Mouse (Mus musculus) Muller cell, postnatal 12 days (primary cell): ENCODE results near the gene Kif26b.

Source experiments
- DNase-seq: peaks from one replicate; pipeline ENCODE4 v3.0.0-alpha.2; 2015; ENCODE audit errors: inconsistent ontology term

Gene Kif26b

DNA sequence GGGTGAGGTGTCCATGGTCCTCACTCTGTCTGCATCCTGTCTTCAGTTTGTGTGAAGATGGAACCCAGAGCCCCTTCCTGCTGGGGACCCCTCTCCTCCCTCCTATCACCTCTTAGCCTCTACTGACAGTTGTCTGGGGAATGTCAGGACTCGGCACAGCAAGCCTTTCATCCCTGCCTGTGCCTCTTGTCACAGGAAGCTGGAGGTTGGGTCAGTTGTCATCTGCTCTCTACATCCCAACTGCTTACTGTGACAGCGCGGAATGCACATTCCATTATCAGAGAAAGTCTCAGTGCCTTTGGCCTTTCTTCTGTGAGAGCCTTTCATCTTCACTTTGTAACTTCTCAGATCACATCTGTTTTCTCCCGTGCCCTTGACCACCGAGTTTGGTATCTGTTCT, 132.6 kb downstream of the Kif26b start:
- DNase-seq = no peak

DNA sequence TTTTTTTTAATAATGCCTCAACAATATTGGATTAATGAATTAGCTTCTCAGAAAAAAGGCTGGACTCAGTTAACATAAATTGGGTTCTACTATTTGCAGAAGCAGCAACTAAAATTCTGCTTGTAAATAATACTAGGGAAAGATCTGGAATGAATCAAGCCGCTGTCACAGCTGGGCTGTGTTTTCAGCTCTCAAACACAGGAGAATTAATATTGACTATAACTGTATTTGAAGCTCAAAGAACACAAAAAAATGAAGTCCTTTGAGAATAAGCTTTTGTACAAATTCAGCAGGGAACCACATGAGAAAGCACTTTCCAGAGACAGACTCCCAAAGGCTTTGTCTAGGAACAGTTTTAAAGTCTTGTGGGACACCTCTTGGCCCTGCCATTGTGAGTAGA, 134.6 kb downstream of the Kif26b start:
- DNase-seq = peak; percentile 18

DNA sequence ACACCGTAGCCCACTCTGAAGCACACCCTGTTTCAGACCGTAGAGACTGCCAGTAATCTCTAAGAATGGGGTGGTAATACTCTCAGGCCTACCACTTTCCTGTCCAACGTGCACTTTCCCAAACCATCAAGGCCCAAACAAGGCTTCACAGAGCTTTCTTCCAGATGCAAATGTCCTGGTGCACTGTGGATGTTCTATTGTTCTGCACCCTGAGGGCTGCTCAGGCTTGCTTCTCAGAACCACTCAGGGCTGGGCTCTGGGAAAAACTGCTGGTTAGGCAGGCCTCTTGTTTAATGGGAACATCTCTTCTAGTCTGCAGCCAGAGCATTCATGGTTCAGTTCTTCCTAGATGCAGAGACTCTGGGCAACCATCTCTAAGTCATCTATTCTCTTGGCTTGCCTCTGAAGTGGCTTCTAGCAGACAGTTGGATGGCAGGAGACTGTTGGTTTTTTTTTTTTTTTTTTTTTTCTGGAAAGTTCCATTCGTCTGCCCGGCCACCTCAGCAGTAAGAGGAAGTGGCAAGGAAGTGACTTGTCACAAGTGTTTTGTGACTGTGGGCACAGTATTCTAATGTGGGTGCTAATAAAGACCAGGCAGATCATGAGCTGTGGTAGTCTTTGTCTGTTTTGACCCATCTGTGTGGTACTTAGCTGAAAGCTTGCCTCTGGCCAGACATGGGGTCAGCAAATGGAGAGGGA, 135.5 kb downstream of the Kif26b start:
- DNase-seq = no peak

DNA sequence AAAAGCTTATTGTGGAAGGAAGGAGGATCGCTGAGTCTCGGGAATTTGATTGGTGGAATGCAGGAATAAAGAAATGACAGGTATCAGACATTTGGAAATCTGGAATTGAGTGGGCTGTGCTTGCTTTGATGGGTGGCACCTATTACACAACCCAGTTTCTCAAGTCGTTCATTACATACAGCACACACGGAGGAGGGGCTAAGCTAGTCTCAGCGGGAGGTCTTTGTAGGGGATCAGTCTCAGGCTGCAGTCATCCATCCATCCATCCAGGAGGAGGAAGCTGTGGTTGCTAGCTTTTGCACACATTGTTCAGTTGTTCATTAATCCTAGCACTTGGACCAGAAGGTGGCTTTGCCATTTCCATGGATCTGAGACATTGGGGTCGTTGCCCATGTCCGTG, 137.6 kb downstream of the Kif26b start:
- no peak for DNase-seq

DNA sequence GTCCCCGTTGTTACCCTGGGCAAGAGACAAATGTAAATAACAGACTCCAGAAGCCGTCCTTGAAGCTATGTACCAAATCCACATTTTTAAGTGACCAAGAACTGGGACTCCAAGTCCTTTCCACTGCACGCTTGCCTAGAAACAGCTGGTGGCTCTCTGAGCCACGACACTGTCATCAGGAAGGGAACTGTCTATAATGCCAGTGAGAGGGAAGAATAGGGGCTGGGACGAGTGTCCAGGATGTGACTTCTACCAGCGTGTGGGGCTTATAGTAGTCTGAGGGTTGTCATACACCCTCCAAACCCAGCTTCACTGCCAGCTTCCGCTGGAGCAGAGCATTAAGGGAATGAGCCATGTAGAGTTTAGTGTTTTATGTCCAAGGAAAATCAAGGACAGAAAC, 138.9 kb downstream of the Kif26b start:
- no peak for DNase-seq

DNA sequence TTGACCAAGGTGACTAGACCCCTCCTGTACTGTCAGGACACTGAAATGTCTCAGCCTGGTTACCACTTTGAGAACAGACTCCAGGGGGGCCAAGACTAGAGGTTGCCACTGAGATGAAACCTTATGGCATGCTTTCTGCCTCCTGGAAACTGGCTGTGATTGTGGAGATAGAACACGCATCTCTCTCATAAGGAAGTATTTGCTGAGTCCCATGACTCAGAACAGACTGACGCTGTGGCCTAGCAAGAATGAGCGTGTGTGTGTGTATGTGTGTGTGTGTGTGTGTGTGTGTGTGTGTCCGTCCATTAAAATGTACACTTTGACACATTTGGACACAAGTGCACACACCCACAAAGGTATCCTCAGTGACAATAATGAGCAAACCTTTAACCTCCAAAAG, 140.0 kb downstream of the Kif26b start:
- DNase-seq = no peak

DNA sequence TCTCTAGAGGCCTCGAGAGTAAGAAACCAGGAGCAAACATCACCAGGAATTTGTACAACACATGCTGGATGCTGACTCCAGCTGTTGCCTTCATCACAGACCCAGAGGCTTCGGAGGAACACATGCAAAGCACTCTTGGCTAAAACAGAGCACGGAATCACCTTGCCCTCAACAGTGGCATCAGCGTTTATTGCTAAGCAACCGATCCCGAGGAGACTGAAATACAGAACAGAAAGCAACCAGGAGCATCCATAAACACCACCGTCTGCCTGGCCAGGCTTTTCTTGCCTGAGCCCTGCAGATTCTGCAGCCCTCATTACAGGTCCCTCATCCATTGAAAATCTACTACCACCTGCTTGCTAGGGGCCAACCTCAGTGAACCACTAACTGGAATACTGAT, 144.1 kb downstream of the Kif26b start:
- no peak for DNase-seq

DNA sequence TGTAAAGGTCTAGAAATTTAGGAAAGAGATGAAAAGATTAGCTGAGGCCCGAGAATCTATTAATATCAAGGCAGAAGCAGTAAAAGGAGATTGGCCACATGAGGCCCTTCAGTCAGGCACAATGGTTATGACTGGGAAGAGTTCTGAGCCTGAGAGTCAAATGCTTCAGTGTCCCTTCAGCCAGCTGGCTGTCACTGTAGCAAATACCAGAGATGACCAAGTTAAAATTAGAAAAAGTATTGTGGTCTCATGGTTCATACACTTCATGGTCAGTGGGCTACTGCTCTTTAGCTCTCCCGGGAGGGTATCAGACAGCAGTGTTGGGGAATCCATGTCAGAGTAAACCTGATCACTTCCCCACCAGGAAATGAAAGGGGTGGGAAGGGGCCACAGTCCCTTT, 144.6 kb downstream of the Kif26b start:
- DNase-seq = no peak

DNA sequence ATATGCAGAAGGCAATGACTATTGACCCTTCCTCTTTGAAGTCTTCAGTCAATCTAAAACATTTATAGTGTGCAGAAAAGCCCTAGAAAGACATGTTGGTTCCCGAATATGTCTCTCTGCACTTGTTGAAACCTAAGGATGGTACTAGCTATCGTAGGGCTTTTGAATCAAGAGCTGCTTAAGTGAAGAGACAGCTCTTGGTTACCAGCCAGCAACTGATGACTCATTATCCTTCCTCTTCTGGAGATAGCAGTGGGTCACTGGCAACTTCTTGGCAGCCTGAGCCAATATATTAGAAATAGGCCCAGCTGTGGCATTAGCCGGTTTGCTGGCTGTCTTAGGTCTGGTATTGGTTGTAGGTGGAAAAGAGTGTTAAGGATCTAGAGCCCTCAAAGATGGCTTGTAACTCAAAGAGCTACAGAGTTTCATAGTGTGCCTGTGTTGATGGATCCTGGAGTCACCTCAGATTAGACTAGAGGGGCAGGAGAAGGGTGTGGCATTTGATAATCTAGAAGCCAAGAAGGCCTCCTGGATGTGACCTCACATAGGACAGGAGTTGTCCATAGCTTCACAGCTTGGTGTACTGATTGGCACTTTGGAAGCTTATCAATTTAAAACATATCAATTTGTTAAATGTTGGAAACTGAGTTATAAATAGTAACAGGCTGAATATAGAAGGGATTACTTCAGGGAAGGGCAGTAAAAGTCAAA, 146.8 kb downstream of the Kif26b start:
- DNase-seq = peak; percentile 66

DNA sequence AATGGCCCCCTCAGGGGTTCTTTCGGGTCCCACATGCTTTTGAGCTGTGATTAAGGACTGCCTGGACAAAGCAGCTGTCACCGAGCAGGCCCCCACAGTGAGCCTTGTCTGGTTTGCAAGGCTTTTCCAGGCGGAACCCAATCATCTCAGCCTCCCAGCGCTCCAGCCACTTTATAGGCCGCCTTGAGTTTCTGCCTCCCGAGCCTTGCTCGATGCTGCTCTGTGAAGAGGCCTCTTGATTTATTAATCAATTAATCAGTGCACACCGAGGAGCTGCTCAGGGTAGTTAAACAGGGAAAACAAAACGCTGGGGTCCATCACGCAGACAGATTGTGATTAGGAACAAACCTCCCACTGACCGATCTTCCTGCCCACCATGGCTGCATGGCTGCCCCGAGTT, 148.2 kb downstream of the Kif26b start:
- no peak for DNase-seq

DNA sequence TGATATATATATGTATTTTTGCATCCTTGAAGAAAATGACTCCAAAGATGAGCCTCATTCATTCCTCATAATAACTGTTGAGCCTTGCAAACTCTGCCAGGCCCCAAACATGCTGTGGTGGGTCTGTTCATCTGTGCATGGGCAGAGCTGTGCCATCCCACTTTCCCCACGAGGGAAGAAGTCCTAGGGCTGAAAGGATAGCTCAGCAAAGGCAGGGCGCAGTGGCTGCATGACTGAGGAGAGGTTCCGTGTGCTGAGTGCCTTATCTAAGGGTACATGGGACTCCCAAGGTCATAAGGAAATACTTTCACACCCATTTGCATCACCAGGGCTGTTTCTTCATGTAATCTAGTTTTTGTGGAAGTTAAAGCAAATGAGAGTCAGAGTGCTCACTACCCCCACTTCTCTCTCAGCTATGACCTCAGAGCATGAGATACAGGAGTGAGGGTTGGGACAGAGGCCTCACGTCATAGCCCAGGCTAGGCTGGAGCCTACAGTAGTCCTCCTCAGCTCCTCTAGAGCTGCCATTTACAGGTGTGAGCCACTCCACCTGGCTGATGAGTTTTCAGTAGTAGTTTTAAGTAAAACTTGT, 148.8 kb downstream of the Kif26b start:
- DNase-seq = no peak

DNA sequence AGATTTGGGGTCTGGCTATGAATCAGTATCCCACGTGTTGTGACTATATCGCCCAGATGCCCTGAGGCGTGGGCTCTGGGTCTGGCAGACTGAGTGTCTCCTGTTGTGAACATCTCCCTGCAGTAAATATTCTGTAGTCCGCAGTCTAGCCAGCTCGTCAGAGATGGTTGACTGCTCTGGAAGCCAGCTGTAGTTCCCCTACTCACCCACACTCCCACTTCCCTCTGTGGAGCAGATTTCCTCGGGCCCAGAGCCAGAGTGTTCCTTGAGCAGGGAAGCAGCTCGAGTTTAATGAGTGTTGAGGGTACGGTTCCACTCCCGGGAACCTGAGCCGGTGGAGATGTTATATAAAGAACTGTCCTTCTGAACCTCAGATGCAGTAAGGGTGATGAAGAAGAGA, 154.7 kb downstream of the Kif26b start:
- DNase-seq = peak; percentile 46

DNA sequence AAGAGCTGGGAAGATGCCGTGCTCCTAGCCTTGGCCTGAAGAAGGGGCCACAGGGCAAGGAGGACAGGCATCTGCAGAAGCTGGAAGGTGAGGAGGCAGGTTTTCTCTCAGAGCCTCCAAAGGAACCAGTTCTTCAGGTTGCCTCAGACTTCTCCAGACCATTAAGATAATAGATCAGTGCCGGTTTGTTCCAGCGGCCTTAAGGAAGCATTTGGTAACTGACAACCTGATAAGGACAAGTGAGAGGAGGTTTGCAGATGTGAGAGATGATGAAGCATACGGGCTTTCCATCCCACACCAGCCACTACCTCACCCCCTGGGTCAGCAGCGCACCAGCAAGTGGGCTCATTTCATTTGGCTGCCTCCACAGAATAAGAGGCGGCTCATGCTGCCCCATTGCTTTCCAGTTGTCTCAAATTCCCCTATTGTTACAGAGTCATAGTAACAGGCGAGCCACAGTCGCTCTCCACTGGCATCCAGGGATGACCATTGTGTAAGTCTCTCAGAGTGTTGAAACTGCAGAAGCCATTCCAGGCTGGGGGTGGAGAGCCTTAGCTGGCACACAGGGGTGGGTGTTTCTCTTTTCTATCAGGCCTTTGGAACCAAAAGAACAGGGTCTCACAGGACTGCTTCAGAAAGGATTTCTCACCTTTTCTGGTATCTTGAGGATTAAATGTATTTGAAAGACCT, 156.2 kb downstream of the Kif26b start:
- DNase-seq = no peak

DNA sequence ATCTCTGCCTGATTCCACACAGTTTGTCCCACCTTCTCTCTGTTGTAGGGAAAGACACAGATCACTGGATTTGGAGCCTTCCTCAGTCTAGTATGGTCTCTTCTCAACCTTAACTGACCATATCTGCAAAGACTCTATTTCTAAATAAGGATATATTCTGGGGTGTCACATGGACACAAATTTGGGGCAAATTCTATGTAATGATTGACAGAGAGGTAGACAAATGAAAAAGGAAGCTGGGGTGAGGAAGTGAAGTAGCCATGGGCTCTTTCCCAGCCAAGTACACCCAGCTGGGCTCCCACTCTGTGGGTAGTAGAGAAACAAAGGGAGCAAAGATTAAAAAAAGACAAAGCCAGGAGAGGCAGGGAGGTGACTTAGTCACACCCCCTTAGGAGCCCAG, 158.0 kb downstream of the Kif26b start:
- no peak for DNase-seq

DNA sequence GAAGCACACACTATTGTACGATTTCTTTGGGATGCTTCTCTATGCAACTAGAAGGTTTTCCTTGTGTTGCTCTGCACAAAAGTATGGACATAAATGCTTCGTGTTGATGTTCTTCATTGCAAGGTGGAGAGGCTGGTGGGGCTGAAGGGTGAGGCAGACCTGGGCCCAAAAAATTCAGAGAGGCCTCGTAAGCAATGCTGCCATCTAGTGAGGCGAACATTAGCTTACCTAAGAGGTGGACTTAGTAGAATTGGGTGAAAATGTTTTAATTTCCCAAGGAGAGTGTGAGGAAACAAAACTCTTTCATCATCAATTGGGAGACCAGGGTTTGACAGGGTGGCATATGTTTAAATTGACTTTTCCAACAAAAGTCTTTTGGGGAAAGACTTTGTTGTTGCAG, 160.6 kb downstream of the Kif26b start:
- no peak for DNase-seq

DNA sequence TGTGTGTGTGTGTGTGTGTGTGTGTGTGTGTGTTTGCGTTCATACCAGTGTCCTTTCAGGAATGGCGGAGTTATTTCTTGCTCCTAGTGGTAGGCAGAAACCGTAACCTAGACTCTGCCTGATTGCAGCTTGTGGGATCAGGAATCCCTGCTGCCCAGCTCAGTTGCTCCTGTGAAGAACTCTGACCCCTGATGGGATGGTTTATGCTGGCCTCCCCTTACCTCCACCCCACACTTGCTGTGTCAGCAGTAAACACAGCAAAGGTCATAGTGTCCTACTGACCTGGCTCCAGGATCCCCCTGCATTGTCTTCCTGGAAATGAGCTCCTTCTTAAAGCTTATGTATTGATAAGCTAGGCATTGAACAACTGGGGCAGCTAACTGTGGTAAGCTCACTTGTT, 162.8 kb downstream of the Kif26b start:
- no peak for DNase-seq

DNA sequence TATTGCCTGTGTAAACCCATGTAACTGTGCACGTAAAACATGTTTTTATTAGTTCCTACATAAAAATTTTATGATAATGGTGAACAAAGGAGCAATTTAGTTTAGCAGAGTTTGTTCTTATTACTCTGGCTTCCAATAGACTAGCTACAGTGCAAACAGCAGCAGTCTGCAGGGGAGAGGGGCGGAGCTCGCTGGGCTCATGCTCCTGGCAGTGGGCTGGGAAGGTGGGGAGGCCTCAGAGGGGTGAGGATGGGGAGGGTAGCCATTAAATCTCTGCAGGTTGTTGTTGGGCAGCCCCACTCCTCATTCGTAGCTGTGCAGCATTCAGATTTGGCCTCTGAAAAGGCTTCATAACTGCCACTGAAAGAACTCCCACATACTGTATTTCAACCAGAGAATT, 171.2 kb downstream of the Kif26b start:
- DNase-seq = no peak

DNA sequence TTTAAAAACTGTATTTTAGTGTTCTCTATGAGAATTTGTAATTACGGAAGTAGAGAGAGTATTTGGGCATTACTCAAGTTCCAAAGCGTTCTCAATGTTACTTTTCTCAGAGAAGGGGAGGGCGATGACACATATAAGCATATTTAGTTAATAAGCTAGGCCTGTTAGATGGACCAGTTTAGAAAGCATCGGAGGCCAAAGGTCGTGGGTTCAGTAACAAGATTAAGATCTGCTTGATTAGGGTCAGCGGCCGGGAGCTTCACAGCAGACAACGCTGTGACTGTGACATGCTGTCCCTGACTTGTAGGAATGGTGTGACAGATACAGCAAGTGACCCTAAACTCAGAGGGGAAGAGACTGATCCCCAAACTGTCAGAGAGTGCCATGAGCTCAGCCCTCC, 174.6 kb downstream of the Kif26b start:
- no peak for DNase-seq

DNA sequence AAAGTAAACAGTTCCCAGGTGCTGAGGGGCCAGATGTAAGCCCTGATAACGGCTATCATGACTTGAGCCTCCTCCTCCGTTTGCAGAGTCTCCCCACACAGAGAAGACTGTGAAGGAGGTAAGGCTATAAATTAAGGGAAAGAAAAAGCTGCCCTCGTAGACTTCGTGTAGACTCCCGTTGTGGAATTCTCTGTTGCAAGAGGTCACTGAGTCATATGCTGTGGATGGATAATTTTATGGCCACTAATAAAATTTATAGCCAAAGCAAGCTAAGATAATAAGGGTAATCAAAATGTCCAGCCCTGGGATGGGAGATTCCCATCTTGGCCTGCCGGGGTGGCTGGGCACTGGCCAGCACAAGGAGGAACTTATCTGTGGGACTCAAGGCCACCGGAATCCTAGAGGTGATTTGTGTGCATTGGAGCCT, 179.0 kb downstream of the Kif26b start:
- no peak for DNase-seq

DNA sequence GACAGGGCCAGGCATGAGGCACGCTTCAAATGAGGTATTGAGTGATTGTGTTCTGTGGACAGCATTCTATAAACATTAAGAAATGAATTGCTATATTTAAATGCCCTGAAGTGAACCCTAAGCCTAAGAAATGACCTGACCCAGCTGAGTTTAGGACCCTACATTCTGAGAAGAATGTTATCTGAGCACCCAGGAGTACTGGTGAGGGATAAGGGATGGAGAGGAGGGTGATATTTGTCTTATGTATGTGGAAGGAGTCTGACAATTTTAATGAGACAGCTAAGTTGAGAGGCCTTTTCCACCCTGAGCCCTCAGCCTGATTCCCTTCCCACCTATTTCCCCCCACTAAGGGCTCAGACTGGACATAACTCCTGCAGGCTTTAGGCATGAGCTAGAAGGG, 179.4 kb downstream of the Kif26b start:
- no peak for DNase-seq

DNA sequence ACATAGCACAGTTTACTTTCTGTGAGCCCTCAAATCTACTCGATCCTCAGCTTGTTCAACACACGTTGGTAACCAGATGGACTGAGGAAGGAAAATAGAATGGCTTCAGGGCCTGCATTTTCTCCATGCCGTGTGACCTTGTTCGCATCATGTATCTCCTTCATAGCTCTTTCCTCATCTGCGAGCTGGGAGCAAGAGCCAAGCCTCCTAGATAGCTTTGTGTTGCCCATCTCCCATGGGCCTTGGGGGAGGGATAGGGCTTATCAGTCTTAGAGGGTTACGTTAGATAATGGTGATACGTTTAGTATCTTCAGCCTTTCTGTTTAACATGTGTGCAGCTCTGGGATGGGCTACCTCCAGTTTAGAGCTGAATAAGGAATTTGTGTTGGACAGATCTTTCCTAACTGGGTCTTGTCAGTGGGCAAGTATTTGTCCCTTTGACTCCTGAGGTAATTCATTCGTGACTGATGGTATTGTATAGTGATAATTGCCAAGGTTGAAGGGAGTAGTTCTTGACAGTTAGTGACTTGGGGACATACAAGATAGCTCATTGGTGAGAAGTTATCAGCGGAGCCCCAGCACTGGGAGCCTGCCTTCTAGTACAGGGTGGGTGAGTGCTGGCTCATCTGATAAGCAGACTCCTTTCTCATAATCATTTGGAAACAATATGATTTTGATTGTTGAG, 183.4 kb downstream of the Kif26b start:
- DNase-seq = no peak

DNA sequence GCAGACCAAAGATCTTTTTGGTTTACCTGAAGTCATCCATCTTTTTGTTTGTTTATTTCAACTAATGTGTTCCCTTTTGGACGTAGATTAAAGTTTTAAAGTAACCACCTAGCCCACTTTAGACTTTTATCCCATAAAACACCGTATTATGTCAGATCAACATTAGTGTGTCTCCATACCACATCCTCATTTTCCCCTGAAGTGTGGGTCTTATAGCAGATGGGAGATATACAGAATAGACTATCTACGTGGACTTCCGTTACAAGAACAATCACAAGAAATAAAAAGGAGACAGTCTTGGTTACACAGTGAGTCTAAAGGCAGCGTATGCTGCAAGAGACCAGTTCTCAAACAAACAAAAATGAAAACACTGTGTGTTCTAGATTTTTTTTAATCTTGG, 185.3 kb downstream of the Kif26b start:
- no peak for DNase-seq
